Mouse (Mus musculus): ENCODE data around the gene Dse. TPM values are rescaled to one million over a fixed set of nuclear protein-coding genes. Genes with fewer than 3 reads are reported as not detected.
"Not testable (repeated sequence)": the region's sequence is repeated elsewhere in the genome, so short reads cannot be mapped to it uniquely, and the experiment has no call there.

The Dse gene
- total RNA-seq (2021), result 10 to 100 TPM; 13.1 to 13.9 TPM
- long read RNA-seq, experiment 1, full-length matches to known transcripts, result 3 of 11 reads
- long read RNA-seq, experiment 1, partial matches to known transcripts, result 0 of 11 reads
- long read RNA-seq, experiment 1, other reads (novel, unspliced or antisense), result 8 of 11 reads
- long read RNA-seq, experiment 2, full-length matches to known transcripts, result 3 of 4 reads
- long read RNA-seq, experiment 2, partial matches to known transcripts, result 1 of 4 reads
- long read RNA-seq, experiment 2, other reads (novel, unspliced or antisense), result 0 of 4 reads

DNA sequence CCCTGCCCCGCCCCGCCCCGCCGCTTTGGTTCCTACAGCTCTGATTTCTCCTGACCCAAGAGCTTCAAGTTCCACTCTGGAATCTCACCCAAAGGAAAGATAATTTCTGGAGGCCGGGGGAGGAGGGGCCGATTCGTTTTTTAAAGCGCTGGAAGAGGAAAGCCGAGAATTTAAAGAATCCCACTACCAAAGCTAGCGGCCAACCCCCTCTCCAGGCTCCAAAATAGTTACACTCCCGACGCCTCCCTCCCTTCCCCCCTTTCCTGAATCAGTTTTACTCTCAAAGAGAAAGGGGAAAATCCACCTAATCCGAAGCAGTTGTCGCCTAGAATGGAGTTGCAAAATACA lies at the start of gene Dse:
Dse (minus strand) TSS at position 213 of the 348 bp plus-strand sequence.
- DNase-seq, result no peak

DNA sequence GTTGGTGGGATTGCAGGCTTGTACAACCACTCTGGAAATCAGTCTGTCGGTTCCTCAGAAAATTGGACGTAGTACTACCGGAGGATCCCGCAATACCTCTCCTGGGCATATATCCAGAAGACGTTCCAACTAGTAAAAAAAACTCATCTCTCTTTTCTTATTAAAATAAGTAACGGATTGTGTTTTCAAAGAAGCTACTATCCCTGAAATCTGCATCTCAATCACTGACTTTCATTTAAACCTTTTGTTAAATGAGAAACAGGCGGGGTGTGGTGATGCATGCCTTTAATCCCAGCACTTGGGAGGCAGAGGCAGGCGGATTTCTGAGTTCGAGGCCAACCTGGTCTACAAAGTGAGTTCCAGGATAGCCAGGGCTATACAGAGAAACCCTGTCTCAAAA lies 45.3 kb upstream of the Dse start:
- DNase-seq, result not testable (repeated sequence)

DNA sequence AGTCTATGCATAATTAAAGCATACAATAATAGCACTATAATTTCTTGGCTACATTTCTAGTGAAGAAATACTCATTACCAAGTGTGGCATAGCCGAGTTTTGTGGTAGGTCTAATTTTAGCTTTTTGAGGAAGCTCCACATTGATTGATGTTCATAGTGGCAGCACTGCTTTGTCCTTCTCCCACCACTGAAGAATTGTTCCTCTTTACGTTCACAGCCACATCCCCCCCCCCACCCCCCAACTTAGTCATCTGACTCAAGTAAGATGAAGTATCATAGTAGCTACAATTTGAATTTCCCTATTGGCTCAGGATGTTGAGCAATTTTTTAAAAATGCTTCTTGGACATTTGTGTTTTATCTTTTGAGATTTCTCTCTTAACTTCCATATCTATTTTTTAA lies 42.1 kb upstream of the Dse start:
- no peak for DNase-seq

DNA sequence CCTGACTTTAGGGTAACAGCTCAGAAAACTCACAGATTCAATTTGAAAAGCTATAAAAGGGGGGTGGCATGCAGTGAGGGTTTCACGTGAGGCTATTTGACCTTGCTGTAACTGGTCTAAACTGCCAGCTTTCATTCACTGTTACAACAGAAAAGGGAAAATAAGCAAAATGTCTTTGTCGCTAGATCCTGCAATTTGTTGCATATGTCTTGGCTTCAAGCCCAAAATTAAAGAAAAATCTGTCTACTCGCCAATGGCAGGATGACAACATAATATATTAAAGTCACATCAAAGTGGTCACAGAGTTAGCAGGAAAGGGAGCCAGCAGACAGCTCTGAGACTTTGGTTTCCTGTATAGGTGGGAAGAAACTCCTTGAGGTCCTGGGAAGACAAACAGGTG lies 40.2 kb upstream of the Dse start:
- no peak for DNase-seq

DNA sequence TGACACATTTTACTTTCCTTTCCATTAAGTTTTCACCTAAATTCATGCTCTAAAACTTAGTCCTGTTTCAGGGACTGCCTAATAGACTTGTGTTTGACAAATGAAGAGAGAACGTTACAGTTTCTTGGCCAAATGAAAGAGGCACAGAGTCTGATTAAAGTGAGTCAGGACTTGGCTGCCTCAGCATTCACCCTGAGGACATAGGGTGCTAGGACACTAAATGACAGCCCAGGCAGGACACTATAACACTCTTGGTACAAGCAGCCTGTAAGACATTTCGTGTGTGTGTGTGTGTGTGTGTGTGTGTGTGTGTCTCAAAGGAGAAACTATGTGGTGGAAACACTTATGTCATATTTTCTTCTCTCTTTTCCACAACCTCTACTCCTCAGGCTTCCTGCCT lies 38.6 kb upstream of the Dse start:
- peak; percentile 7 for DNase-seq

DNA sequence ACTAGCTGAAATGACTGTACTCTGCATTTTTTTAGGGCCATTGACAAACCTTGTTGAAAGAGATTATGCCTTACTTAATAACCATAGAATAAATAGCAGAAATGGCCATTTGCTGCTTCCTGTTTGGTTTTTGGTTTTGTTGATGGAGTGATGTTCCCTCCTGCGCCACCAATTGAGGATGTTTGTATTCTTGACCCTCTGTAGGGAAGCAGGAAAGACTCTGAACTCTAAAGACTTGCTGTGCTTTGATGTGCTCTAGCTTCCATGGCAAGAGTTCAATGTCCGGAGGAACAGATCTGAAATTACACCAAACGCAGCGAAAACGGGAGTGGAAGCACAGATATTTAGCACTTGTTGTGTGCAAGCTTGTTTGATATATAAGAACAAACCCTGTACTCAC lies 37.2 kb upstream of the Dse start:
- no peak for DNase-seq

DNA sequence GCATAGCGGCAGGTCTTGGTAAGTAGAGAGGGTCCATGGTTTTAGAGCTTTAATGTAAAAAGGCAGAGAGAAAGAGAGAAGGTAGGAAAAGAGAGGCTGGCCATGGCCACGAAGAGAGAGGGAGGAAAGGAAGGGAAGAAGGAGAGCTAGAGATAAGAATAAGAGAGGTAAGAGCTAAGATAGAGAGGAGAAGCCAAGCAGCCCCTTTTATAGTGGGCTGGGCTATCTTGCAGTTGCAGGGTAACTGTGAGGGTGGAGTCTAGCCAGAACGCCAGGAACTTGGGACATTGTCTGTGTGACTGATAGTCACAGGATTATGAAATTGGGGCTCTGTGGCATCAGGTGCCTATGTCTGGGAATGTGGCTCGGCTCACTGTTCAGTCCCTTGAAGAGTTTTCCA lies 31.0 kb upstream of the Dse start:
- DNase-seq, result no peak

DNA sequence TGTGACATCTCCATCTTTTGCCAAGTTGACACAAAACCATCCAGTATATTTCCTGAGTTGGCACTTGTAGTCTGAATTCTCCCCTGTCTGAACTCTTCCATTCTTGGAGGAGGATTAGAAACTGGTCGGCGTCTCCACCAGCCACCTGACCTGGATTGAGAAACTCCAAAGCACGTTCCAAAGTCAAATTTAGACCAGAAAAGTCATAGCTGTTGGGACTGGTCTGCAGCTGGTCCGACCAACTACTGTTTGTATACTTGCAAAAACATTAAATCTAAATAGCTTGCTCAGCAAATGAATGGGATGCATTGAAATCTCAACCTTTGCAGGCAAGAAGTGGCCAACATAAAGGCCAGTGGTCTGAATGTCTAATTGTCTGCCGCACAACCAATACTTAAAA lies 29.1 kb upstream of the Dse start:
- DNase-seq, result no peak

DNA sequence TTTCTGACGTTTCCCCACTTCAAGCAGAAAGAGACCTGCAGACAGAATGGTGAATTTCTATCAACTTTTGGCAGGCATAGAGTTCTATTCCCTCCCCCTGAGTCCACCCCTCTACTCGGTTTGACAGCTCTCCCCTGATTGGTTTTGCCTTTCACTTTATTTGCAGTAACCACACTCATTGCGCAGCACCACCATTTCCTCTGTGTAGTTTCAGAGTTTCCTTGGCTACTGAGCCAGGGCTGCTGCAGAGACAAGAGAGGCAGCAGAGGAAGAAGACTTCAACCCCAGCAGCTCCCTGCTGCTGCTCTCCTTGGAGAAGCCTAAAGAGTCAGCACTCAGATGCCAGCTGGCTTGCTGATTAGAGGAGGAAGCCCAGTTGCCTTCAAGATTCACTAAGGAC lies 27.9 kb upstream of the Dse start:
- no peak for DNase-seq

DNA sequence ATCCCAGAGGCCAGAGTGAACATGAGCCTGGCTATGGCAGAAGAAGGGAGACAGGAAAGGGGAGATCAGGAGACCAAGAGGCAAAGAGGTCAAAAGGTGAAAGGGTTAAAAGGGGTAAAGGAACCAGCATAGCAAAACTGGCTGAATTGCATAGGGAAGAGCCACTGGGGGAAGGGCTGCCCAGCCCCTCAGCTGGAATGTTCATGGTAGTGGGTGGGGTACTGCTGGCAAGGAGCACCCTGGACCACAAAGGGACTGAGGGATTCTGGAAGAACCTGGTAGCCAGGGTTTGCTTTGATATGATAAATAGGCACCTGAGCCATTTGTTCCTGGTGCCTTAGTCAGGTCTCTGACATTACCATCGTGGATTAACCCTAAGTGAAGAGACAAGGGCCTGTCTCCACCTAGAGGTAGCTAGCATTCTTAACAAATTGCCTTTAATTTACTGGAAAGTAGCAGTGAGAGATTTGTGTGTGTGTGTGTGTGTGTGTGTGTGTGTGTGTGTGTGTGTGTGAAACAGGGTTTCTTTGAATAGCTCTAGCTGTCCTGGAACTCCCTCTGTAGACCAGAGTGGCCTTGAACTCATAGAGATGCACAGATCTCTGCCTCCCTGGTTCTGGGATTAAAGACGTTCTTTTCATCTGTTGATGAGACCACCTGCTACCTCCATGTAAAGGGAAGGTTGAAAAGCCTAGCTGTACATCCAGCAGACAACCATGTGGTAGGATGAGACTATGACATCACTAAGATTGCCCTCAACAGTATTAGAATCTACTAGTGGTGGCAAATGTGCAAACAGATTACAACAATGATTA lies 26.6 kb upstream of the Dse start:
- no peak for DNase-seq

DNA sequence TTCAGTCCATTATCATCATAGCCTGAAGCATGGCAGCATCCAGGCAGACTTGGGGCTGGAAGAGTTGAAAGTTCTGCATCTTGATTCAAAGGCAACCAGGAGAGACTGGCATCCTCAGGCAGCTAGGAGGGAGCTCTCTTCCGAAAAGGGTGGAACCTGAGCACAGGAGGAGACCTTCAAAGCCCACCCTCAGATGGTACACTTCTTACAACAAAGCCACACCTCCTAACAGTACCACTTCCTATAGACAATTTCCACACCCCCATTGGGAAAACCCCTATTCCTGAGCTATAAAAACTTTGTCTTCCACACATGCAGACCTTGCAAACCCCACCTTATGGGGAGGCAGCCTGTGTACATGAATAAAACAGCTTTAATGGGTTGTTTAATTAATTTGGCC lies 25.9 kb upstream of the Dse start:
- no peak for DNase-seq

DNA sequence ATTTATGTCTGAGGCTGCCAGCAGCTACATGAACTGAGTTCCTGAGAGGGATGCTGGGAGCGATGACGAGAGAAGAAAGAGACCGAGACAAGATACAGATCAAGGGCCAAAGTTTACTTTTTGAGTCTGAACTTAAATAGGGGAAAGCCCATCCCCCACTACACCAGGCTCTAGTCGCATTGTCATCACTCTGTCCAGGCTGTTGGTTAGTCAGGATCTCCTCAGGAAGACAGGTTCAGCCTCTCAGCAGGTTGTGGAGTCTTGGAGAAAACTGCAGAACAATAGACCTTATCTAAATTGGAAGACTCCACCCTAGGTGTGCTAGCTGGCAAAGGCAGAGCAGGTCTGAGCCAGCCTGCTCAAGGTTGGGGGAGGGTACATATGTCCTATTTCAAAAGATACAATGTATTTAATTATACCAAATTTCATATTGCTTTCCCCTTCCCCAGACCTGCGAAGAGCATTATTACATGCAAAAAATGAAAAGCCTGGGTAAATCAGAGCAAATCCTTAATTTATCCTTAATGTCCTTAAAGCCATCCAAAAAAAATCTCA lies 22.7 kb upstream of the Dse start:
- DNase-seq, result no peak

DNA sequence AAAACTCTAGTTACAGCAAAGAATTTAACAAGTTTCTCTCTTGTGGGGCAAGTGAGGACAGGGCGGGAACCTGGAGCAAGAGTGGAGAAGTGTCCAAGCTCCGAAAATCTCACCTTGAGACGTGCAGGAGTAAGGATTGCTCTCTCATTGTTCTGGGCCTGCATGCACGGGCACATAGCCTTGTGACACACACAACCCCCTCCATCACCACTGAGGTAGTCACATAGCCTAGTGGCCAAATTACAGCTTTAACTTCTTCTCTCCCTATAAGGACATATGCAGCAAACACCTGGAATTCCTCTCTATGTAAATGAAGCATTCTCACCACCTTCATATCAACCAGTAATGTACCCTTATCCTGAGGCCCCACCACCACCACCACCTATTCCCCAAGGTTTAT lies 22.0 kb upstream of the Dse start:
- no peak for DNase-seq

DNA sequence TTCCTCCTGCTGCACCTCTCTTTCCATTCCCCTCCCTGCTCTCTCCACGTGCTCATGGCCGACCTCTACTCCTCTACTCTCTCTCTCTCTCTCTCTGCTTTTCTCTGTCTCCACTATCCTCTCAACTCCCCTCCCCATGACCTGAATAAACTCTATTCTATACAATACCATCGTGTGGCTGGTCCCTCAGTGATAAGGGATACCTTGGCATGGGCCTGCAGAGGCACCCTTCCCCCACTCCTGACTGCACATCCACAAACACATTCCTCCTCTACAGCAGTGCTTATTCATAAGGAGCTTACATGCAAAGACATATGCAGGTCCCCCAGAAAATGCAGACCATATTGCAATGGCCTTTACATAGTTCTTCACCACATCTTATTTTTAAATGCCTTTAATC lies 16.1 kb upstream of the Dse start:
- DNase-seq, result no peak

DNA sequence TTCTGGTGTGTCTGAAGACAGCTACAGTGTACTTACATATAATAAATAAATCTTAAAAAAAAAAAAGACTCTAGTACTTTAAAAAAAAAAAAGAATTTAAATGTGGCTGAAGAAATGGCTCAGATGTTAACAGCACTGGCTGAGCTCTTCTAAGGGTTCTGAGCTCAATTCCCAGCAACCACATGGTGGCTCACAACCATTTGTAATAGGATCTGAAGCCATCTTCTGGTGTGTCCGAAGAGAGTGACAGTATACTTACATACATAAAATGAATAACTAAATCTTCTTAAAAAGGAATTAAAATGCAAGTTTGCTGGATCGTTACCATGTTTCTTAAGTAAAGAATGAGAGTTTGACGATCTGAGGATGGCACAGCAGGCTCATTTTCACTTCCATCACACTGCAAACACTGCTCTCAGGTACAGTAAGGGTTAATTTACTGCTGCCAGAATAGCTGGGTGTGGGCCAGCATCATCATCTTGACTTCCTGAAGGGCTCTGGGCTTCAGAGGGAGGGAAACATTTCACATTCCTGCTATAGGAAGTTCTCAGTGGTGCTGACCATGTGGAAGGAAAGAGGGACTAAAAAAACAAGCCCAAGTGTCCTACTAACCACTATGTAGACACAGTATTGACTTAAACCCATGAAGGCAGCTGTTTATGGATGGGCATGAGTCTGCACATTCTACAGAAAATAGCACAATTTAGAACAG lies 14.6 kb upstream of the Dse start:
- DNase-seq, result no peak

DNA sequence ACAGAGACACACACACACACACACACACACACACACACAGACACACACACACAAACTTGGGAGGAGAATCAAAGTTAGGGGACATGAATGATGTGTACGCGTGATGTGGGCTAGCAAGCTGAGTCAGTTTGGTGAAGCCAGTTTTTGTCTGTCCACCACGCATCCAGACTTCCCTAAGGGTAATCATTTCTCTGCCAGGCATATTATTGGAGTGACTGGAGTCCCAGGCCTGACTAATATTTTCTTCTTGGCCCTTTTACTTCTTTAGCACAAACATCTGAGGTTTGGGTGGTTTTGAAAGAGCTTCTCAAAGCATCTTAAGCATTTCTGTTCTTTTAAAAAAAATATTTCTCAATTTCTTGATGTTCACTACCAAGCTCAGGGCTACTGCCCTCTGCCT lies 10.7 kb upstream of the Dse start:
- no peak for DNase-seq

DNA sequence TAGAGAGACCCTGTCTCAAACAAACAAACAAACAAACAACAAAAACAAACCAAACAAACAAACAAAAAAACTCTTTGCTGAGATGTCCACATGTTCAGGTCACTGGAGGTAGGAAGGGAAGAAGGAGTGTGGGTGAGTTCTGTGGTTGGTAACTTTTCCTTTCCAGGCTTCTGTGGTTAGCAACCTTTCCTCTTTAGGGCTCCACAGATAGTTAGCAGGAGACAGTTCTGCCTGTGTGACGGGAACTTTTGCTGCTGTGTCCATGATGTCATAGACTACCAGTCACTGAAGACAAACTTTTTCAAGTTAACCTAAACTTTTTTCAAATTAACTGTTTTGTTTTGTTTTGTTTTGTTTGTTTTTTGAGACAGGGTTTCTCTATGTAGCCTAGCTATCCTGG lies 8.2 kb upstream of the Dse start:
- DNase-seq, result no peak

DNA sequence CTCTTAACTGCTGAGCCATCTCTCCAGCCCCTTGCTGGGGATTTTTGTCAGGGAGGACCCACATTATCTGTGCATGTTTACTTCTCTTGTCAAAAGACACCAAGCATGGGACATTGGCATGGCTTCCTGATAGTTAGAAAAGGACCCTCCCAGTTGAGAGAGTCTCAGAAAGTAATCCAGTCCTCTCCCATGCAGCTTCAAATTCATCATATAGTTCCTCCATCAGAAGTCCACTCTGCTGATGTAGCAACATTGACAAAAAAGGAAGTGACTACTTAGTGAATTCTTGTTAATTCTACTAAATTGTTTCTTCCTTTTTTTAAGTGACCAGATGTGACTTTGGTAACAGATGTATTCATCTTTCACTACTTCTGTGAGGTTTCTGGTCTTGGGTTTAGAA lies 2.4 kb upstream of the Dse start:
- no peak for DNase-seq

DNA sequence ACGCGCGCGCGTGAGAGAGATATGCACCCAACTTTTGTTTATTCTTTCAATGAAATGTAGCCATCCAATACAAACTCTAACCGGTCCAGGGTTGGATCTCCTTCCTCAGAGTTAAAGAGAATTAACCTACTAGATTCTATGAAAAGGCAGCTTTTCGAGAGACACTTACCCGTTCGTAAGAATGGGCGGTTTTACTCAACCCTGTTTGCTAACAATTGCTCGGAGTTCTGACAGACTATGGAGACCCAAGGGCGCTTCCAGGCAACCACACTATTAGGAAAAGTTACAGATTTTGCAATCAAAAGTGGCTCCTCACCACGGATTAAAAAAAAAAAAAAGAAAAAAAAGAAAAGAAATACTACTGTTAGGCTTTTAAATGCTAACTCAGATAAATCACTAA lies 516 bp upstream of the Dse start:
- DNase-seq, result peak; percentile 9

DNA sequence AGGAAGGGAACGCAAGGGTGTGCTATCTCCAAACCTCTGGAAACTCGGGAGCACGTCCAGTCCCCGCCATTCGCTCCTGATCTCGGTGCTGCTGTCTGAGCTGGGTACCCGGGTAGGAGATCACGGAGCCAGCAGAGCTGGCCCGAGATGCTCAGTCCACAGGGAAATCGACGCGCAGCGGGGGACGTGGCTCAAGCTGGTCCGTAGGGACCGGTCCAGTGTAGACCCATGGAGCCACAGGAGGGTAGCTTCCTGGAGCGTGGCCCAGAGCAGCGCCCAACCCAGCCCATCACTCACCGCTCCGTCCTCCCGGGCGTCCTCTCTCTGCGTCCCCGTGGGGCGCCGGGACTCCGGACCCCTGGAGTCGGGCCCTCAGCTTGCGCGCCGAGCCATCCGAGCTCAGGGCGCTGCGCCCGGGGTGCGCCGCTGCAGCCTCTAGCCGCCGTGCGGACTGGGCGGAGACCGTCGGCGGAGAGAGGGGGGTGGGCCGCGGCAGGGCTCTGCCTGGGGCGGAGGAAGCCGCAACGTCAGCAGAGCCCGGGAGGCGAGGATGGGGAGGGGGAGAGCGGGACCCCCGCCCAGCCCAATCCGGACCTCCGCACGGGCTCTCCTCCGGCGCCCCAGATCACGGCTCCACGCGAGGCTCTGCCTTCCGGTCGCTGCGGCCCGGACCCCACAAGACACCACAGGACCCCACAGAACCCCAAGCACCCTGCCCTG lies 572 bp downstream of the Dse start:
- peak; percentile 76 for DNase-seq

DNA sequence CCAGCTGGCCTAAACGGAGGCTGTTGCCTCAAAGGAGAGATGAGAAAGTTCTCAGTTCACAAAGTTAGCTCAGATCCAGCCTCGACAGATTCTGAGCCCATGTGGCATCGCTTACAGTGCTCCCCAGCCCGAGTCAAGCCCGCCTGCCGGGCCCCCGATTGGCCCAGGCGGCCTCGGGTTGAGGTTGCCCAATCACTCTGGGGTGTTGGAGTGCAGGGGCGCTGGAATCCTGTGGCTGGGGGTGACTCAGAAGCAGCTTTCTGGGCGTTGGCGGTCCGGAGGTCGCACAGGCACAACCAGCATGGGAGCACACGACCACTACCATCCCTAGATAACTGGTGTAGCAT lies 1.1 kb downstream of the Dse start:
- DNase-seq, result peak; percentile 56

DNA sequence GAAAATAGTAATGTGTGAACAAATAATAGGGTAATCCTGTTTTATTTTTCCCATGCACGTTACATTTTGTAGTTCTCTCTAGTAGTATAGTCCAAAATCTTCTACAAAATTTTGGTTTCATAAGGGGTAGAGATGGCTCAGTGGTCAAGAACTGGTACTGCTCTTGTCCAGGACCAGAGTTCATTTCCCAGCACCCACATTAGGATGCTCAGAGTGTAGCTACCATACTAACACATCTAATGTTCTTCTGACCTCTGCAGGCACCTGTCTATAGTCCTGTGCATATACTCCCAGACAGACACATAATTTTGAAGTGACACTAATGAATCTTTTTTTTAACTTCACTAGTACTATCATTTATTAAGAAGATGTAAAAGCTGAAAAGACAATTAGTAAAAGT lies 1.7 kb downstream of the Dse start:
- no peak for DNase-seq

DNA sequence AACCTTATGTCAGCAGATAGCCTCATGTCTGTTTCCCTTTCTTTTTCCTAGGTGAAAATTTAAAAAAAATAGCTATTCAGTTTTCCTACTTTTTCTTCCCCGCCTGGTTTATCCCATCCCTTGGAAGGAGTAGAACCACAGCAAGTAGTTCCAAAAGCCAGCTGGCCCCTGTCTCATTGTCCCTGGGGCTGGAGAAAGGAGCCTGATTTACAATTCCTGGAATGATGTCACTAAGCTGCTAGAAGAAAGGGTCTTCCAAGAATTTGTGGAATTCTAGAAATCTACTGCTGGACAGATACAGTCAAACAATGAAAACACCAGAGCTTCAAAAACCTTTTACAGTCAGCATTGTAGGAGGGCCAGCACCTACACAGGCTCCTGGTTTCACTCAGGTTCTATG lies 6.8 kb downstream of the Dse start:
- DNase-seq, result no peak

All from adrenal gland, postnatal 10 days (tissue).